Mouse (Mus musculus) embryonic facial prominence, embryonic 12.5 days (tissue): ENCODE data around the gene H2-K1. TPM values are rescaled to one million over a fixed set of nuclear protein-coding genes. Genes with fewer than 3 reads are reported as not detected.

Experiments used
- ATAC-seq: fragments of 200-750 bp; cut with Nextera tagmentation; 2 replicates; pipeline ENCODE4 v1.8.0; 2017; ENCODE audit not compliant: insufficient number of reproducible peaks, insufficient read depth, low FRiP score, low TSS enrichment
- H3K27ac ChIP-seq: fragments of 300-500 bp; sonication (generic); 2 replicates; pipeline ENCODE4 v1.5.1; 2016; ENCODE audit warnings: mild to moderate bottlenecking
- H3K27me3 ChIP-seq: fragments of 300-500 bp; sonication (generic); 2 replicates; pipeline ENCODE4 v1.6.1; 2016; ENCODE audit warnings: mild to moderate bottlenecking, moderate library complexity
- H3K36me3 ChIP-seq: fragments of 300-500 bp; sonication (generic); 2 replicates; pipeline ENCODE4 v1.6.1; 2016; ENCODE audit warnings: mild to moderate bottlenecking
- H3K4me1 ChIP-seq: fragments of 300-500 bp; sonication (generic); 2 replicates; pipeline ENCODE4 v1.6.1; 2016
- H3K4me2 ChIP-seq: fragments of 300-500 bp; sonication (generic); replicated peaks from 2 replicates; pipeline ENCODE4 v1.6.1; 2016; ENCODE audit warnings: mild to moderate bottlenecking, moderate library complexity
- H3K4me3 ChIP-seq: fragments of 300-500 bp; sonication (generic); 2 replicates; pipeline ENCODE4 v1.5.1; 2016; ENCODE audit warnings: mild to moderate bottlenecking
- H3K9ac ChIP-seq: fragments of 300-500 bp; sonication (generic); 2 replicates; pipeline ENCODE4 v1.6.1; 2016; ENCODE audit warnings: mild to moderate bottlenecking, moderate library complexity
- H3K9me3 ChIP-seq: fragments of 300-500 bp; sonication (generic); 2 replicates; pipeline ENCODE4 v1.6.1; 2016; ENCODE audit warnings: mild to moderate bottlenecking, moderate library complexity
- WGBS: fragments of 180-500 bp; shearing (Covaris S2); methylation state at CpG from one replicate; pipeline ENCODE4 v1.1.7; 2016; 5-methylcytosine and 5-hydroxymethylcytosine counted together
- polyA plus RNA-seq: library from polyadenylated mRNA; unstranded; fragments of >200 nt; fragmentation: Nextera tagmentation; extraction: Ambion mirVana; gene quantifications from 2 replicates; pipeline ENCODE4 v1.2.1, GENCODE M21; 2016

H2-K1 gene
- polyA plus RNA-seq = 7.2 and 8.0 TPM in 2 replicates

DNA sequence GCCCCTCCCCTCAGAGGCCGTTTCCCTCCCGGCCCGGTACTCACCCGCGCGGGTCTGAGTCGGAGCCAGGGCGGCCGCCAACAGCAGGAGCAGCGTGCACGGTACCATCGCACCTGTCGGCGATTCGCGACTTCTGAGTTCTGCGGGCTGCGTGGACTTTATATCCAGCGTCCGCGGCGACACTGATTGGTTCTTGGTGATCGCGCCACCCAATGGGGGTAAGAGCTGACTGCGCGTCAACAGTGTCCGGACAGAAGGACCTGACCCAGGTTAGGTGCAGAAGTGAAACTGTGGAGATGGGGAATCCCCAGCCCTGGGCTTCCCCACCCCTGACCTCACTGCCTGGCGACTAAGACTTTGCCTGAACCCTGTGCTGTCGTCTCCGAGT lies at the start of gene H2-K1:
TSS of gene H2-K1 (minus strand) at position 198 of the 388 bp plus-strand sequence.
- Histone ChIP-seq H3K36me3 (no peaks in the 10 kb centered on the region), H3K4me3 (peak within 1 kb of the TSS; percentile 47), H3K4me2 (peak within 1 kb of the TSS; percentile 92), H3K4me1 (peaks cover 9% of the 10 kb centered on the region; the same call in 1 of the 2 replicates), H3K27me3 (peaks cover 54% of the 10 kb centered on the region), H3K27ac (no peak within 1 kb of the TSS), H3K9me3 (no peaks in the 10 kb centered on the region), H3K9ac (peak within 1 kb of the TSS; percentile 39)
- ATAC-seq = peak; percentile 72; the same call in 1 of the 2 replicates
- WGBS = 1% methylated on average over 30 of the region's 30 CpGs

GRCm38 (mm10) chr17:34047404-34048050 lies 47.4 kb upstream of the H2-K1 start:
- H3K9me3 ChIP-seq = no peaks in the 10 kb centered on the region
- 94% methylated on average over 5 of the region's 5 CpGs for WGBS
- H3K36me3 ChIP-seq = no peaks in the 10 kb centered on the region
- no peak for ATAC-seq
- no peak overlapping the region for H3K27ac ChIP-seq
- H3K9ac ChIP-seq = no peak overlapping the region
- H3K4me1 ChIP-seq = no peaks in the 10 kb centered on the region
- H3K4me2 ChIP-seq = no peak overlapping the region
- H3K27me3 ChIP-seq = no peaks in the 10 kb centered on the region
- H3K4me3 ChIP-seq = no peak overlapping the region

DNA sequence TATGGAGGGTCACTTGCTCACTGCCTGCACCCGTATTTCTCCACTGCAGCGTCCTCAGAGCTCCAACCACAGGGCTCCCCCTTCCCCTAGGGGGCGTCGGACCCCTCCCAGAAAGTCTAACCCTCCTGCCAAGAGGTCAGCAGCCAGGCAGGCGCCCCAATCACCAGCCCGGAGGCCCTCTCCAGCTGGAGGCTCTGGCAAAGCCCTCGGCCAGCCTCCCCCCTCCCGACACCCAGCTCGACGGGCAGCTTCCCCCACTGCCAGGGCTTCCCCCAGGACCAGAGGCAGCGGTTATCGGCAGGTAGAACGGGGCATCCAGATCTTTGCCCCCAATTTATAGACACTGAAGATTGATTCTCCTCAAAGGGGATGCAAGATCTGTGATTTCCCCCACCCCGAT lies 45.8 kb upstream of the H2-K1 start:
- ATAC-seq = no peak
- WGBS = 80% methylated on average over 14 of the region's 14 CpGs
- Histone ChIP-seq H3K36me3 (no peaks in the 10 kb centered on the region), H3K4me2 (no peak overlapping the region), H3K9ac (no peak overlapping the region), H3K4me3 (no peak overlapping the region), H3K27me3 (peaks cover 13% of the 10 kb centered on the region), H3K4me1 (peaks cover 8% of the 10 kb centered on the region), H3K27ac (no peak overlapping the region), H3K9me3 (no peaks in the 10 kb centered on the region)

DNA sequence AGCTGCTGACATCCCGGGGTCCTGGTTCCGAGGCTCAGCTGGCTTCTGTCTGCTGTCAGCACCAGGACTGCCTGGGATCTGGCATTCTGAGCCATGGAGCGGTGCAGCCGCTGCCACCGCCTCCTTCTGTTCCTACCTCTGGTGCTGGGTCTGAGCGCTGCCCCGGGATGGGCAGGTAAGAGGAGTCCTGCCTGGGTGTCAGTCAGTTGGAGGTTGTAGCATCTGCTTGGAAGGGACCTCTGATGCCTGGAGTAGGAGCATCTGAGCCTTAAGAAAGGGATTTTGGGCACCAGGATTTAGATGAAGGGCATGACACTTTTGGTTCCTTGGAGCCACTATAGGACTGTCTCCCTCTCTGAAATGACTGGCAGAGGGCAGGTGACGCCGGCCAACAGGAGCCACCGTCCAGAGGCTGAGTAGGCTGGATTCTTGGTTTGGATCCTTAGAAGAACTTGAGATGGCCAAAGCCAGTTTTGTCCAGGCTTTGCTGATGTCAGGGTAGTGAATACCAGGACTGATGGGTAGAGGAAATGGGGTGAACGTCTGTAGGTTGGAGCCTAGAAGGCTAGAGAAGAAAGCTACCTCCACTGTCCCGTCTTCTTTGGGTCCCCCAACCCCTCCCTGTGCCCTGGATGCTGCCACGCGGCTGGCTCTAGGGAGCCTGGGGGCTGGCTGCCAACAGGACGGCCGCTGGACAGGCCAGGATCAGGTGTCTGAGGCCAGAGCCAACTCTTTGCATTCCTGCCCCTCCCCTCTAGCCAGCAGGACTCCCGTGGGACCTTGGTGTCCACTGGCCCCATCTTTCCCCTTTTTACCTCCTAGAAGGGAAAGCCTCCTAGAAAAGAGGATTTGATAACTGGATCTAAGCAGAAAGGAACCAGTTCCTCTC lies 39.7 kb upstream of the H2-K1 start:
- Histone ChIP-seq H3K9me3 (no peaks in the 10 kb centered on the region), H3K36me3 (peaks cover 30% of the 10 kb centered on the region), H3K4me3 (peak overlapping the region; percentile 19), H3K4me2 (peak overlapping the region; percentile 45), H3K27me3 (peaks cover 25% of the 10 kb centered on the region), H3K9ac (peak overlapping the region; percentile 30; the same call in 1 of the 2 replicates), H3K27ac (no peak overlapping the region), H3K4me1 (peaks cover 25% of the 10 kb centered on the region)
- 0 out of 2 replicates have a peak, but pooled peaks have one; percentile 18 for ATAC-seq
- 25% methylated on average over 17 of the region's 17 CpGs for WGBS

- peaks cover 25% of the 10 kb centered on the region for H3K27me3 ChIP-seq
- peak within 1 kb of the TSS; percentile 45 for H3K4me2 ChIP-seq
- H3K4me3 ChIP-seq = peak within 1 kb of the TSS; percentile 19
- no peak within 1 kb of the TSS for H3K27ac ChIP-seq
- peak within 1 kb of the TSS; percentile 30 for H3K9ac ChIP-seq
- H3K9me3 ChIP-seq = no peaks in the 10 kb centered on the region
- peaks cover 25% of the 10 kb centered on the region for H3K4me1 ChIP-seq
- 0 out of 2 replicates have a peak, but pooled peaks have one; percentile 11 for ATAC-seq
- H3K36me3 ChIP-seq = peaks cover 38% of the 10 kb centered on the region
- WGBS = 10% methylated on average over 28 of the region's 28 CpGs
These were observed 38.9 kb upstream of the H2-K1 start, which contains the start of gene Col11a2 for GRCm38 (mm10) chr17:34038878-34039561. Gene Col11a2 (plus strand): TSS chr17:34039437.

DNA sequence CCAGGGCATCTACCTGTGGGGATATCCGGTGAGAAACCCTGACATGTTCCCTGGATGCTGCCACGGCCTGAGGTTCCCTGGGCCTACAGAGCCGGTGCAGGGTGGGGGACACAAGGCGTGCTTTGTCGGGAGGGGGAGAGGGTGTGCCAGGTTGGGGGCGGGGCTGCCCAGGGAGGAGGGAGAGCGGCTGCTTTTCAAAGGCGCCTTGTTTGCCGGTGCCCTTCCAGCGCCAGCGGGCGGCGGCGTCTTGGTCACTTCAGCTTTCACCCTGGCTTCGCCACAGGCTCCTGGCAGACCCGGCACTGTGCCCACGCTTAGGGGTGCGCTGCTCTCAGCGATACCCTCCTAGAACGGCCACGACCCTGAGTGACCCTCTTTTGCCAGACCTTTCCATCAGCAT lies 38.3 kb upstream of the H2-K1 start:
- H3K4me1 ChIP-seq = peaks cover 26% of the 10 kb centered on the region
- WGBS = 9% methylated on average over 21 of the region's 21 CpGs
- no peaks in the 10 kb centered on the region for H3K9me3 ChIP-seq
- peaks cover 25% of the 10 kb centered on the region for H3K27me3 ChIP-seq
- H3K9ac ChIP-seq = peak overlapping the region; percentile 19; the same call in 1 of the 2 replicates
- peaks cover 44% of the 10 kb centered on the region for H3K36me3 ChIP-seq
- peak overlapping the region; percentile 19 for H3K4me3 ChIP-seq
- peak overlapping the region; percentile 45 for H3K4me2 ChIP-seq
- ATAC-seq = no peak
- H3K27ac ChIP-seq = no peak overlapping the region

GRCm38 (mm10) chr17:34037241-34037640 lies 37.1 kb upstream of the H2-K1 start:
- peaks cover 34% of the 10 kb centered on the region for H3K4me1 ChIP-seq
- WGBS = 94% methylated on average over 7 of the region's 7 CpGs
- H3K27ac ChIP-seq = no peak overlapping the region
- no peak for ATAC-seq
- peaks cover 45% of the 10 kb centered on the region for H3K36me3 ChIP-seq
- H3K4me2 ChIP-seq = no peak overlapping the region
- no peak overlapping the region for H3K4me3 ChIP-seq
- H3K27me3 ChIP-seq = peaks cover 23% of the 10 kb centered on the region
- no peaks in the 10 kb centered on the region for H3K9me3 ChIP-seq
- H3K9ac ChIP-seq = no peak overlapping the region

DNA sequence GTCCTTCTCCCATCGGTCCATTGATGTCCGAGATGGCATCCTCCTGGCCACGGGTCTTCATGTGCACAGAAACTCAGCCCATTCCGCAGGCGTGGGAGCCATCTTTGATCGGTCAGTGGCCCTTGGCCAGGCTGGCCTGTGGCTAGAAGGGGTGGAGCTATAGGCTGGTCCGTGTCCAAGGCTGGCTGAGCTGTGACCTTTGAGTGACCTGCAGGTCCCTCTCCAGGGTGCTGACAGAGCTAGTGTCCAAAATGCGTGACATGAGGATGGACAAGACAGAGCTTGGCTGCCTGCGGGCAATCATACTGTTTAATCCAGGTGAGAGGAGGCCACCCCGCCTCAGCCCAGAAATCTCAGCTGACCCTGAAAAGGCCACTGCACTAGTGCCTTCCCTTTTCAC lies 36.5 kb upstream of the H2-K1 start:
- no peak for ATAC-seq
- Histone ChIP-seq H3K9ac (no peak overlapping the region), H3K4me3 (no peak overlapping the region), H3K4me1 (peaks cover 34% of the 10 kb centered on the region), H3K9me3 (no peaks in the 10 kb centered on the region), H3K27ac (no peak overlapping the region), H3K36me3 (peaks cover 45% of the 10 kb centered on the region), H3K27me3 (peaks cover 18% of the 10 kb centered on the region), H3K4me2 (no peak overlapping the region)
- WGBS = 75% methylated on average over 10 of the region's 10 CpGs

DNA sequence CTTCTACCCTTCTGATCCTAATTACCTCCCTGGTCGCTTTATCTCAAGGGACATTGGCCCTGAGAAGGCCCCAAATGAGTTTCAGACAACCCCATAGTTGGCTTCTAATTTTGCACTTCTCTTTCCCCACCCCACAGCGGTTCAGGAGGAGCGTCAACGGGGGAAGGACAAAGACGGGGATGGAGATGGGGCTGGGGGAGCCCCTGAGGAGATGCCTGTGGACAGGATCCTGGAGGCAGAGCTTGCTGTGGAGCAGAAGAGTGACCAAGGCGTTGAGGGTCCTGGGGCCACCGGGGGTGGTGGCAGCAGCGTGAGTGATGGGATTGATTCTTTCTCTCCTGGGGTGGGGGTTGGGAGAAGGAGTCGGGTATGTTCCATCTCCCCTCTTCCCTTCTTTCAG lies 35.4 kb upstream of the H2-K1 start:
- no peak overlapping the region for H3K4me2 ChIP-seq
- peaks cover 8% of the 10 kb centered on the region; the same call in 1 of the 2 replicates for H3K27me3 ChIP-seq
- H3K27ac ChIP-seq = no peak overlapping the region
- no peaks in the 10 kb centered on the region for H3K9me3 ChIP-seq
- H3K36me3 ChIP-seq = peaks cover 45% of the 10 kb centered on the region
- whole genome bisulfite sequencing = 92% methylated on average over 8 of the region's 9 CpGs
- peaks cover 31% of the 10 kb centered on the region for H3K4me1 ChIP-seq
- no peak overlapping the region for H3K4me3 ChIP-seq
- no peak for ATAC-seq
- H3K9ac ChIP-seq = no peak overlapping the region

- Histone ChIP-seq H3K27me3 (0 out of 2 replicates have a peak, but pooled peaks cover 4% of the 10 kb centered on the region), H3K9me3 (no peaks in the 10 kb centered on the region), H3K36me3 (peaks cover 56% of the 10 kb centered on the region), H3K4me1 (peaks cover 36% of the 10 kb centered on the region), H3K9ac (no peak overlapping the region), H3K4me2 (no peak overlapping the region), H3K27ac (no peak overlapping the region), H3K4me3 (no peak overlapping the region)
- 75% methylated on average over 10 of the region's 10 CpGs for WGBS
- ATAC-seq = no peak
These were observed 33.9 kb upstream of the H2-K1 start for GRCm38 (mm10) chr17:34034064-34034463.

GRCm38 (mm10) chr17:34033441-34033840 lies 33.3 kb upstream of the H2-K1 start:
- ATAC-seq = no peak
- Histone ChIP-seq H3K9ac (peak overlapping the region; percentile 36; the same call in 1 of the 2 replicates), H3K27ac (no peak overlapping the region), H3K9me3 (no peaks in the 10 kb centered on the region), H3K27me3 (0 out of 2 replicates have a peak, but pooled peaks cover 4% of the 10 kb centered on the region), H3K4me2 (peak overlapping the region; percentile 81), H3K4me1 (peaks cover 36% of the 10 kb centered on the region), H3K4me3 (peak overlapping the region; percentile 85; the same call in 1 of the 2 replicates), H3K36me3 (peaks cover 63% of the 10 kb centered on the region)
- 90% methylated on average over 9 of the region's 9 CpGs for whole genome bisulfite sequencing
